Mouse (Mus musculus) heart, embryonic 10.5 days (tissue): ENCODE data around the gene Fam234a. TPM values are rescaled to one million over a fixed set of nuclear protein-coding genes. Genes with fewer than 3 reads are reported as not detected.
A peak's percentile ranks its signal among the peaks of the same experiment; 100 is the strongest.

Experiments
- DNase-seq: peaks from one replicate; pipeline ENCODE4 v3.0.0-alpha.2; 2017; ENCODE audit warnings: low spot score
- H3K27ac ChIP-seq: fragments of 300-500 bp; sonication (generic); 2 replicates; pipeline ENCODE4 v1.5.1; 2016; ENCODE audit warnings: mild to moderate bottlenecking
- H3K27me3 ChIP-seq: fragments of 300-500 bp; sonication (generic); 2 replicates; pipeline ENCODE4 v1.6.1; 2016; ENCODE audit warnings: mild to moderate bottlenecking; ENCODE audit not compliant: poor library complexity, insufficient read depth, severe bottlenecking
- H3K36me3 ChIP-seq: fragments of 300-500 bp; sonication (generic); 2 replicates; pipeline ENCODE4 v1.6.1; 2016; ENCODE audit warnings: mild to moderate bottlenecking, moderate library complexity
- H3K4me1 ChIP-seq: fragments of 300-500 bp; sonication (generic); 2 replicates; pipeline ENCODE4 v1.6.1; 2016; ENCODE audit warnings: mild to moderate bottlenecking
- H3K4me3 ChIP-seq: fragments of 300-500 bp; sonication (generic); 2 replicates; pipeline ENCODE4 v1.5.1; 2016; ENCODE audit warnings: mild to moderate bottlenecking, moderate library complexity
- H3K9me3 ChIP-seq: fragments of 300-500 bp; sonication (generic); 2 replicates; pipeline ENCODE4 v1.6.1; 2016; ENCODE audit warnings: mild to moderate bottlenecking, moderate library complexity
- WGBS: fragments of 180-500 bp; shearing (Covaris S2); methylation state at CpG from one replicate; pipeline ENCODE4 v1.1.7; 2016; 5-methylcytosine and 5-hydroxymethylcytosine counted together
- polyA plus RNA-seq: library from polyadenylated mRNA; unstranded; fragments of >200 nt; fragmentation: Nextera tagmentation; extraction: Ambion mirVana; gene quantifications from 2 replicates; pipeline ENCODE4 v1.2.1, GENCODE M21; 2016

Fam234a gene
- polyA plus RNA-seq, 1 experiment from 2014 or later: 36.0 TPM

DNA sequence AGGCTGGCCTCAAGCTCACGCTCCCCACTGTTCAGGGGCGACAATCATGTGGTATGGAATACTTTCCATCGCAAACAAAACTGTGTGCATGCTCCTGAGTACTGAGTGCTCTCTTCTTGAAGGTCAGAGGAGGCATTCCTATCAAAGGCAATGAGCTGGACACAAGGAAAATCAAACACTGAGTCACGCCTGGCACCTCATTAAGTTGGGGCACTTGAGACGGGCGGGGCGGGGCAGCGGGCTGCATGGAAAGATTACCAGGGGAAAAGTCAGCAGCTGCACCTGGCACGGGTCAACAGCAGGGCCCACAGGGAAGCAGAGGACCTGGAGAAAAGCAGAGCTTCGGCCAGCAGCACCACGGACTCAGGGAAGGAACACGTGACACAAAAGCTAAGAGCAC lies 18.9 kb downstream of the Fam234a start:
- peaks cover 6% of the 10 kb centered on the region; the same call in 1 of the 2 replicates for H3K4me1 ChIP-seq
- no peak overlapping the region for H3K4me3 ChIP-seq
- H3K9me3 ChIP-seq: no peaks in the 10 kb centered on the region
- H3K27ac ChIP-seq: no peak overlapping the region
- WGBS: 79% methylated on average over 12 of the region's 12 CpGs
- no peaks in the 10 kb centered on the region for H3K36me3 ChIP-seq
- no peaks in the 10 kb centered on the region for H3K27me3 ChIP-seq
- DNase-seq: no peak

DNA sequence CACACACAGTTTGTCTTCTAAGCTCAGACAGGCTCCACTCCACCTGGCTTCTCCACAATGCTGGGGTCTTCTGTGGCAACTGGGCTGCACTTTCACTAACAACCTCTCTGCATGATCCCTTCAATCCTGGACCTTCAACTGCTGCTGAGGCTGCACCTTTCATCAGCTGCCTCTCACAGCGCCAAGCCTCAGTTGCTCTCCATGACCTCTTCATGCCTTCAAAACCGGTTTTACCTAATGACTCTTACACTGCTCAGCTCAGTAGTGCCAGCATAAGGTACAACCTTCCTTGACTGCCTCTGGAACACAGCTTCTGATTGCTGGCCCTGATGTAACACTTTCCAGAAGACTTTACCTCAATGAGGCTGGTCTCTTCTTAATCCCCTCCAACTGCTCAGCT lies 22.5 kb downstream of the Fam234a start:
- peaks cover 7% of the 10 kb centered on the region; the same call in 1 of the 2 replicates for H3K36me3 ChIP-seq
- no peaks in the 10 kb centered on the region for H3K9me3 ChIP-seq
- no peak overlapping the region for H3K4me3 ChIP-seq
- no peaks in the 10 kb centered on the region for H3K27me3 ChIP-seq
- 70% methylated on average over 2 of the region's 2 CpGs for WGBS
- H3K27ac ChIP-seq: no peak overlapping the region
- H3K4me1 ChIP-seq: peaks cover 6% of the 10 kb centered on the region; the same call in 1 of the 2 replicates
- no peak for DNase-seq

DNA sequence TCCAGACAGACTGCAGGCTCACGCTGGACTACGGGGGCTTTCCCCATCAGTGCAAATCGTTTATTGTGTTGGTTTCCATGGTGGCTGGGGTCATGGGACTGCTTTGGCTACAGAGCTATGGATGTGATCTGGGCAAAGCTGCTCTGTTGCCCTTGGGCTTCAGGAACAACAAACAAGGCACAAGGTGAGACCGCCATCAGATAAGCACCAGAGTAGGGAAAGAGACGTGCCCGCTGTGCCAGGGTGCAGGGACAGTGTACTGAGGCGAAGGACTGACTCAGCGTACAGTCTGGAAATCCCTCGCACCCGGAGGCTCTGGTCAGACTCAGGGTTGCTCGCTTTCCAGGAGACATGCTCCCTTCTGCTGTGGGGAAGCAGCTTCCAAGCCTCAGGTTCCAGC lies 31.4 kb downstream of the Fam234a start:
- H3K27me3 ChIP-seq: peaks cover 10% of the 10 kb centered on the region; the same call in 1 of the 2 replicates
- 0 out of 2 replicates have a peak, but pooled peaks cover 3% of the 10 kb centered on the region for H3K36me3 ChIP-seq
- 85% methylated on average over 11 of the region's 11 CpGs for WGBS
- no peak for DNase-seq
- H3K27ac ChIP-seq: no peak overlapping the region; the same call in 1 of the 2 replicates
- no peaks in the 10 kb centered on the region for H3K4me1 ChIP-seq
- no peak overlapping the region for H3K4me3 ChIP-seq
- no peaks in the 10 kb centered on the region for H3K9me3 ChIP-seq

DNA sequence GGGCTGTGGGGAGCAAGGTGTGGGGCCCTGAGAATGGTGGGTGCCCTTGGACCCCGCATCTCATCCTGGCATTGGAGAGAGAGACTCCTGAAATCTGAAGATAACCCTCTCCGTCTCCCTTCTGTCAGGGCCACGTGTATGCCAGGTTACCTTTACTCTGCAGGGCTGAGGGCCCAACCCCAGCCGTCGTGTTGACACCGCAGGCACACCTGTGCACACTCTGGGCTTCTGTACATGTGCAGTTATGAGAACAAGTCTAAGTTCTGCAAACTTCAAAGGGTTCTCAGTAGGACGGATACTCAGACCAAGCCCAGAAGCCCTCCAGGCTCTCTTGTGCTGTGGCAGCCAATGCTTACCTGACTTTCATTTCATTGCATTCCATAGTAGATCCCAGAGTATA lies 31.8 kb downstream of the Fam234a start:
- H3K27ac ChIP-seq: no peak overlapping the region
- H3K4me1 ChIP-seq: no peaks in the 10 kb centered on the region
- no peak for DNase-seq
- WGBS: 85% methylated on average over 7 of the region's 7 CpGs
- H3K4me3 ChIP-seq: no peak overlapping the region
- H3K9me3 ChIP-seq: no peaks in the 10 kb centered on the region
- H3K27me3 ChIP-seq: peaks cover 10% of the 10 kb centered on the region; the same call in 1 of the 2 replicates
- H3K36me3 ChIP-seq: no peaks in the 10 kb centered on the region

DNA sequence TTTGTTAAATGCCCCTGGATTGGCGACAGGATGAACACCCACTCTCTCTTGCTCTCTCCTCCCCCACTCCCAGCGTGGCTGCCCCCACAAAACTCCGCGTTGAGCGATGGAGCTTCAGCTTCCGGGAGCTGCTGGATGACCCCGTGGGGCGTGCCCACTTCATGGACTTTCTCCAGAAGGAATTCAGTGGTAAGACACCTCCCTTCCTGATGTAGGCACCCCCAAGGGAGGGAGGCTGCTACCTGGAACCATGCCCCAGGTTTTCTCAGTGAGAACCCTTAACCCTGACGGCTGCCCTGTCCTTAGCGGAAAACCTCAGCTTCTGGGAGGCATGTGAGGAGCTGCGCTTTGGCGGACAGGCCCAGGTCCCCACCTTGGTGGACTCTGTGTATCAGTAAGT lies 36.4 kb downstream of the Fam234a start, which contains the start of gene Arhgdig:
Arhgdig (minus strand) TSS at position 101 of the 400 bp plus-strand sequence.
- H3K27ac ChIP-seq: no peak within 1 kb of the TSS
- H3K36me3 ChIP-seq: no peaks in the 10 kb centered on the region
- peaks cover 47% of the 10 kb centered on the region for H3K27me3 ChIP-seq
- H3K4me3 ChIP-seq: no peak within 1 kb of the TSS
- H3K4me1 ChIP-seq: peaks cover 27% of the 10 kb centered on the region
- no peaks in the 10 kb centered on the region for H3K9me3 ChIP-seq
- 84% methylated on average over 12 of the region's 12 CpGs for WGBS
- no peak for DNase-seq

DNA sequence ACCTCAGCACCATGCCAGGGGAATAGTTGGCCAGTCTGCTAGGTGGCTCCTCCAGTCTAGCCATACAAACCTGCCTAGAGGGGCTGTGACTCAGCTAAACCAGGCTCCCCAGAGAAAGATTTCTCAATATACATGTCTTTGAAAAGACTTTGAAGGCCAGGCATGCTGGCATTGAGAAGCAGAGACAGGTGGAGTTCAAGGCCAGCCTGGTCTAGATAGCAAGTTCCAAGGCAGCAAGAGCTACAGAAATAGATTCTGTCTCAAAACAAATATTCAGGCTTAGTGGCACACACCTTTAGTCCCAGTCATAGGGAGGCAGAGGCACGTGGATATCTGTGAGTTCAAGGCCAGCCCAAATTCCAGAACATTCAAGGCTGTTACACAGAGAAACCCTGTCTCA lies 37.6 kb downstream of the Fam234a start:
- DNase-seq: no peak
- H3K36me3 ChIP-seq: no peaks in the 10 kb centered on the region
- H3K27ac ChIP-seq: no peak overlapping the region
- peaks cover 33% of the 10 kb centered on the region for H3K4me1 ChIP-seq
- H3K27me3 ChIP-seq: peaks cover 60% of the 10 kb centered on the region
- H3K4me3 ChIP-seq: no peak overlapping the region
- WGBS: 71% methylated on average over 1 of the region's 1 CpGs
- H3K9me3 ChIP-seq: no peaks in the 10 kb centered on the region

DNA sequence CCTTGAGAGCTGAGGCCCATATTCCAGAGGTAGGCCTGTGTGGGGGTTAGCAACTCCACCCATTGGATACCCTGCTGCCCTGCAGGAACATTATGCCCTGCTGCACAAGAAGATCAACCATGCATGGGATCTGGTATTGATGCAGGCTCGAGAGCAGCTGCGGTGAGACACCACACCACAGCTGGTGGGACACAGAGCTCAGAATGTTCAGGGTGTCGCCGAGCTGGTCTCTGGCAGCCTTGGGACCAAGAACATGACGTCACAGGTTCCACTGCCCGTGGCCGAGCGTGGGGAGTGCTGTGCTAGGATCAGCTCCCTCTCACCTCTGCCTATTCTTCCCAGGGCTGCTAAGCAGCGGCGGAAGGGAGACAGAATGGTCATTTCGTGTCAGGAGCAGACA lies 39.3 kb downstream of the Fam234a start:
- 36% methylated on average over 11 of the region's 11 CpGs for WGBS

DNA sequence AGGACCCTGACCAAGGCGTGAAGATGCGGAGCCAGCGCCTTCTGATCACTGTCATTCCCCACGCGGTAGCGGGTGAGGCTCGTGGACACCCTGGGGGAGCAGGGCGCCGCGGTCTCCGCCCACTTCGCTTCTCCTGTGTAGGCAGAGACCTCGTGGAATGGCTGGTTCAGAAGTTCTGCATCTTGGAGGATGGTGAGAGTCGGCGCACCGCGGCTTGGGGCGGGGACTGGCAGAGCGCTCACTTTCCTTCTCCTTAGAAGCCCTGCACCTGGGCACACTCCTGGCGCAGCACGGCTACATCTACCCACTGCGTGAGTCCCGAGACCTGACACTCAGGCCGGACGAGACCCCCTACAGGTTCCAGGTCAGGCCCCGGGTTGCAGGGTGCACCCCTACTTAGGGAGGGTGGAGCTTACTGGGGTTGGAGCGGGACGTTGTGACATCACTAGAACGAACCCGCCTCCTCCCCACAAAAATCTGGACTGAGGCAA lies 40.7 kb downstream of the Fam234a start:
- H3K4me3 ChIP-seq: peak overlapping the region; percentile 63
- peaks cover 47% of the 10 kb centered on the region for H3K4me1 ChIP-seq
- 1% methylated on average over 30 of the region's 30 CpGs for WGBS
- peaks cover 76% of the 10 kb centered on the region for H3K27me3 ChIP-seq
- H3K9me3 ChIP-seq: no peaks in the 10 kb centered on the region
- peak overlapping the region; percentile 57 for H3K27ac ChIP-seq
- no peak for DNase-seq
- H3K36me3 ChIP-seq: no peaks in the 10 kb centered on the region; the same call in 1 of the 2 replicates

More for the DNA sequence above, 39.3 kb downstream of the Fam234a start:
- peaks cover 47% of the 10 kb centered on the region for H3K4me1 ChIP-seq
- no peak for DNase-seq
- no peak overlapping the region for H3K27ac ChIP-seq
- no peaks in the 10 kb centered on the region for H3K9me3 ChIP-seq
- no peaks in the 10 kb centered on the region for H3K36me3 ChIP-seq
- no peak overlapping the region for H3K4me3 ChIP-seq
- peaks cover 66% of the 10 kb centered on the region for H3K27me3 ChIP-seq

DNA sequence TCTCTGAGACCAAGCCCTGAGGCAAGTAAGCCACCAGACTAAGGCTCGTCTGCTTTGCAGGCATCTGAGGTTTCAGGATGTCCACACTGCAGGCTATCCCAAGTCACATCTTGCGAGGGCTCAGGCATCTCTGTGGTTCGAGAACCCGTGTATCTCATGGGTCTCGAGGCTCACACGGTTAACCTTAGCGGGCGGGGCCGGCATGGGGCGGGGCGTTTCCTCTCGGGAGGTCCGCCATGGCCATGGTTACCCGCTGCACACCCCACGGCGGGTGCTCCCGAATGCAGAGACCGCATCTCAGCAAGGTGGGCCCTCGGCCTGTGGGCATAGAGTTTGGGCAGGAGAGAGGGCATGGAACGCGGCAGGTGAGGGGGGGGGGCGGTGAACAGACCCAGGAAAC lies 41.3 kb downstream of the Fam234a start, which contains the start of gene Rgs11:
Rgs11 (plus strand) TSS at position 215 of the 400 bp plus-strand sequence.
- WGBS: 1% methylated on average over 22 of the region's 22 CpGs
- no peak for DNase-seq
- H3K36me3 ChIP-seq: peaks cover 3% of the 10 kb centered on the region
- peak within 1 kb of the TSS; percentile 63 for H3K4me3 ChIP-seq
- peaks cover 76% of the 10 kb centered on the region for H3K27me3 ChIP-seq
- H3K4me1 ChIP-seq: peaks cover 47% of the 10 kb centered on the region
- H3K9me3 ChIP-seq: no peaks in the 10 kb centered on the region
- peak within 1 kb of the TSS; percentile 57 for H3K27ac ChIP-seq

DNA sequence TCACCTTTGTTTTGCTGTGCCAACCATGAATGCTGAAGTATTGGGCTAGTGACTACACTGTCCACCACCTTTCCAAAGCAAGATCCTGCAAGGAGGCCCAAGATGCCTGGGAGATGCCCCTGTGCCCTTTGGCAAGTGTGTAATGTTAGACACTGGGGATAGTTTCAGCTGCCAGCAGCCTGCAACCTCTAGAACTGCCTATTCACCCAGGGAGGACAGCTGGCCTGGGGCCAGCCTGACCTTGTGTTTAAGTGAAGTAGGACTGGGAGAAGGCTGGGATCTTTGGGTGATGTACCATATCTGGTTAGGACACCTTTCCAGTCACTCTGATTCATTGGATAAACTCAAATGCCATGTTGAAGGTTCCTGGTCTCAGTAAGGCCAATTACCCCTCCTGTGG lies 42.0 kb downstream of the Fam234a start:
- Histone ChIP-seq H3K4me3 (no peak overlapping the region), H3K27ac (no peak overlapping the region), H3K27me3 (peaks cover 76% of the 10 kb centered on the region), H3K36me3 (peaks cover 11% of the 10 kb centered on the region), H3K4me1 (peaks cover 47% of the 10 kb centered on the region), H3K9me3 (no peaks in the 10 kb centered on the region)
- no peak for DNase-seq

DNA sequence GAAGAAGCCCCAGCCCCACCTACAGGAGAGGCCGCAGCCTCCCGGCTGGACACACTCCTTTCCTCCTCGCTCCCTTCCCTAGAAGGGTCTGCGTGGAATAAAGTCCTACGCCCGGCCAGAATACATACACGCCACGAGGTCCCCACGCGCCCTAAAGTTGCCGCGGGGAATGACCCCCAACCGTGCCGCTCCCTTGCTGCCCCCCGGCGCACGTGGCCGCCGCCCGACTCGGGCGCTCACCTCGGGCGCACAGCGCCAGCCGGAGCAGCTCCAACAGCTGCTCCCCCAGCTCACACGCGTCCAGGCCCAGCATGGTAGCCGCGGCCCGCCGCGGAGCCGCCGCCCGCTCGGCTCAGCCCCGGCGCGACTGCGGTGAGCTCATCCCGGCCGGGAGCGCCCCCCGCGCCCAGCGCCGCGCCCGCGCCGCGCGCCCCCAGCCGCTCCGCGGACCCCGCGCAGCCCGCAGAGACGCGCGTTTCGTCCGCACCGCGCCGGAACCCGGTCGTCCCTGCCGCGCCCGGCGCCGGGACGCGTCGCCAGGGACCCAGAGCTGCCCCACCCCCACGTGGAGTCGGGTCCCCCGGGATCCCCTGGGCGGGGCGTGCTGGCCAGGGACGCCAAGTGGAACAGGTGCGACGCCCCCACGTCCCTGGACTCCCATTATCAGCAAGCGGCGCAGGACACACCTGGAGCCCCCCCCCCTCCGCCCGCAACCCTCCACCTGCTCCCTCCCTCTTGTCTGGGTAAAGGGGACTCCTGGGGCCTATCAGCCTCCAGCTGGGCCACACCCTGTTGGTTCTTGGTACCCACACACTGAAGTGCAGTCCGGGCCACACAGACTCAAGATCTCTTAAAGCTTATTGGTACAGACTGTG lies 43.0 kb downstream of the Fam234a start:
- peak overlapping the region; percentile 75 for H3K4me3 ChIP-seq
- no peak for DNase-seq
- peaks cover 47% of the 10 kb centered on the region for H3K4me1 ChIP-seq
- H3K9me3 ChIP-seq: no peaks in the 10 kb centered on the region
- peaks cover 74% of the 10 kb centered on the region for H3K27me3 ChIP-seq
- H3K27ac ChIP-seq: peak overlapping the region; percentile 84
- 2% methylated on average over 92 of the region's 92 CpGs for WGBS
- H3K36me3 ChIP-seq: peaks cover 20% of the 10 kb centered on the region

DNA sequence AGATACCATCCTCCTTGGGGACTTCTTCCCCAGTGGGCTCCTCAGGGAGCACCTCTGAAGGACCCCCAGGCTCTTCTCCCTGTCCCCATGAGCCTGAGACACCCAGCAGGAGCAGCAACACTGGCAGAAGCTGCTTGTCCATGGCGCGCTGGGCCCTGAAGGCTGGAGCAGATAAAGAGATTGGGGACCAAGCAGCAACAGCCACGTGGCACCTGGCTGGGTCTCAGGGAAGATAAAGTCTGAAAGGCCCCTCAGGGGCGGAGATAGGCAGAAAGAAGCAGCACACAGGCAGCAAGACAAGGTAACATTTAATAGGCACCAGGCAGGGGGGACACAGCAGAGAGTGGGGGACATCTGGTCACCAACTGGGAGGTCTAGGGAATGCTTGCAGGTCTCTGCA lies 45.1 kb downstream of the Fam234a start, which contains the start of gene Pdia2:
Pdia2 (minus strand) TSS at position 196 of the 400 bp plus-strand sequence.
- H3K4me3 ChIP-seq: no peak within 1 kb of the TSS
- peaks cover 41% of the 10 kb centered on the region for H3K36me3 ChIP-seq
- H3K9me3 ChIP-seq: no peaks in the 10 kb centered on the region
- H3K27ac ChIP-seq: peak within 1 kb of the TSS; percentile 7; the same call in 1 of the 2 replicates
- H3K27me3 ChIP-seq: peaks cover 52% of the 10 kb centered on the region
- no peak for DNase-seq
- H3K4me1 ChIP-seq: peaks cover 31% of the 10 kb centered on the region
- WGBS: 44% methylated on average over 4 of the region's 4 CpGs
